Mouse (Mus musculus) brain, embryonic 14.5 days (tissue): ENCODE results near the gene Bcas1.
"Not testable (repeated sequence)": the region's sequence is repeated elsewhere in the genome, so short reads cannot be mapped to it uniquely, and the experiment has no call there.

ENCODE experiments used
- CTCF ChIP-seq: fragments of 200-500 bp; IDR thresholded peaks from 2 replicates; pipeline ENCODE4 v1.5.1; 2012; ENCODE audit warnings: inconsistent platforms, mild to moderate bottlenecking, moderate library complexity, borderline replicate concordance; ENCODE audit not compliant: insufficient read depth, insufficient read length; ENCODE audit errors: extremely low read depth
- POLR2A ChIP-seq: fragments of 200-500 bp; IDR thresholded peaks from 2 replicates; pipeline ENCODE4 v1.6.1; 2012; ENCODE audit warnings: mild to moderate bottlenecking, inconsistent platforms, borderline replicate concordance; ENCODE audit not compliant: poor library complexity, insufficient read depth, insufficient read length, severe bottlenecking; ENCODE audit errors: extremely low read depth

GRCm38 (mm10) chr2:170453809-170454208 is 26.2 kb upstream of the Bcas1 start:
- TF ChIP-seq POLR2A, CTCF: not testable (repeated sequence)
